Mouse (Mus musculus) urinary bladder, adult 2 months (tissue): Measurements from ENCODE around the gene Nr2f6. TPM values are rescaled to one million over a fixed set of nuclear protein-coding genes. Genes with fewer than 3 reads are reported as not detected.
A peak's percentile ranks its signal among the peaks of the same experiment; 100 is the strongest.
"Not testable (repeated sequence)": the region's sequence is repeated elsewhere in the genome, so short reads cannot be mapped to it uniquely, and the experiment has no call there.

ENCODE experiments used
- DNase-seq: peaks from one replicate; pipeline ENCODE4 v3.0.0; 2022; ENCODE audit warnings: low spot score
- polyA plus RNA-seq: library from polyadenylated mRNA; depleted of rRNA; stranded (reverse); fragments of >200 nt; gene quantifications from 2 replicates; pipeline ENCODE4 v1.2.3, GENCODE M21; 2012; rRNA removed

Gene Nr2f6
- polyA plus RNA-seq, 1 experiment: 75.0 TPM

GRCm38 (mm10) chr8:71367529-71368176, 14.1 kb downstream of the Nr2f6 start:
- no peak for DNase-seq

GRCm38 (mm10) chr8:71366771-71367528, 14.8 kb downstream of the Nr2f6 start, which contains the start of gene Use1:
Gene Use1 (plus strand): TSS chr8:71366848.
- DNase-seq: peak; percentile 86

GRCm38 (mm10) chr8:71358026-71358425, 23.7 kb downstream of the Nr2f6 start:
- DNase-seq: no peak

DNA sequence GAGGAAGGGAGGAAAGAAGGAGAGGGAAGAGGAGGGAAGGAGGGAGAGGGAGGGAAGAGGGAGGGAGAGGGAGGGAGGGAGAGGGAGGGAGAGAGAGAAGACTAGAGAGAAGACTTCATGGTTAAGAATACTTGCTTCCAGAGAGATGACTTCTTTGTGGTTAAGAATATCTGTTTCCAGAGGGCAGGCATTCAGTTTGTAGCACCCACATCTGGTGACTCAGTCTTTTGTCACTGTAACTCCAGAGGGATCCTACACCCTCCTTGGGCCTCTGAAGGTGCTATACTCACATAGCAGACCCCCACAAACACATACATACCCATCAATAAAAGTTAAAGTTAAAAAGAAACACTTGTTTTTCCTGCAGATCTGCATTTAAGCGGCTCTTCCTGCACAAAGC, 30.2 kb downstream of the Nr2f6 start:
- no peak for DNase-seq

DNA sequence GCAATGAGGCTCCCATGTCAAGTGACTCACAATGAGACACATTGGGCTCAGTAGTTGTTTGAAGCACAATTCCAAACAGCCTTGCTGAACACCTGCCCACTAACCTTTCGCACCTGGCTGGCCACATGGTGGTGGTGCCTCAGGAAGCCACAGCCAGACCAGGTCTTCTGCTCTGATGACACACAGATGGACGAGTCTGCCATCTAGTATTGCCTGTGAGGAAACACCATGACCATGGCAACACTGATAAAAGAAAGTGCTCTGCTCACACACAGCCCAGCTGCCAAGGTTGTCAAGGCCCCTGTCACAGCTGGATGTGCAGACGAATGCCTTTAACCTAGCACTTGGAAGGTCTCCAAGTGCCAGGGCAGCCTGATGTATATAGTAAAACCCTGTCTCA, 30.6 kb downstream of the Nr2f6 start:
- no peak for DNase-seq

- no peak for DNase-seq
Measured at GRCm38 (mm10) chr8:71346581-71346980, 35.2 kb downstream of the Nr2f6 start.

DNA sequence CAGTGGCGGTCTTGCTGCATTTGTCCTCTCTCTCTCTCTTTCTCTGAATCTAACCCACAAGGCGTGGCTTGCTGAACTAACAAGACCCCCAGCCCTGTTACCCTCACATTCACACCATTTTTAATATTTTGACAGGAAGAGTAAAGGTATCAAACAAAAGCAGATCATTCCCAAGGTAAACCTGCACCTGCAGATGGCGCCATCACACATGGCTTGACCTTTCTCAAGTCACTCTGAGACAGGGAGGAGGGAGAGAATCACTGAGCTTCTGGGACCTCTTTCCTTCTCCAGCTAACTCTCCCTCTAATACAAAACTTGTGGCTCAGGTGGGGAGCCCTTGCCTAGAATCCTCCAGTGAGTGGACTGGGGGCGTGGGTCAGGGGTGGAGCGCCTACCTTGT, 41.1 kb downstream of the Nr2f6 start:
- DNase-seq: no peak

- DNase-seq: not testable (repeated sequence)
Measured at GRCm38 (mm10) chr8:71337834-71338233, 43.9 kb downstream of the Nr2f6 start.

GRCm38 (mm10) chr8:71324848-71325247, 56.9 kb downstream of the Nr2f6 start:
- no peak for DNase-seq

Other genes starting within 250 kb of the Nr2f6 start
- gene Myo9b, start 109.2 kb downstream of the Nr2f6 start, polyA plus RNA-seq: 12.4 and 23.8 TPM in 2 replicates
- 7.6 and 8.4 TPM in 2 replicates for gene Haus8, start 109.0 kb downstream of the Nr2f6 start, polyA plus RNA-seq
- 218 and 244 TPM in 2 replicates for gene Use1, start 15.1 kb downstream of the Nr2f6 start, polyA plus RNA-seq
- 10.3 and 12.0 TPM in 2 replicates for gene Ocel1, start 10.7 kb downstream of the Nr2f6 start, polyA plus RNA-seq
- 22.0 and 23.9 TPM in 2 replicates for gene Ushbp1, start 13.8 kb upstream of the Nr2f6 start, polyA plus RNA-seq
- 87.3 and 92.4 TPM in 2 replicates for gene Babam1, start 14.9 kb upstream of the Nr2f6 start, polyA plus RNA-seq
- gene Ankle1, start 24.1 kb upstream of the Nr2f6 start, polyA plus RNA-seq: 1.9 and 2.6 TPM in 2 replicates
- gene Abhd8, start 81.7 kb upstream of the Nr2f6 start, polyA plus RNA-seq: 43.8 and 49.5 TPM in 2 replicates
- gene Mrpl34, start 83.0 kb upstream of the Nr2f6 start, polyA plus RNA-seq: 38.5 and 45.3 TPM in 2 replicates
- gene Dda1, start 87.2 kb upstream of the Nr2f6 start, polyA plus RNA-seq: 56.7 and 67.3 TPM in 2 replicates
- gene Ano8, start 104.0 kb upstream of the Nr2f6 start, polyA plus RNA-seq: 22.1 and 23.9 TPM in 2 replicates
- gene Gtpbp3, start 106.1 kb upstream of the Nr2f6 start, polyA plus RNA-seq: 21.9 and 25.5 TPM in 2 replicates
- gene Plvap, start 129.8 kb upstream of the Nr2f6 start, polyA plus RNA-seq: 59.3 and 67.0 TPM in 2 replicates
- gene Ccdc194, start 143.8 kb upstream of the Nr2f6 start, polyA plus RNA-seq: 0.12 TPM in 2 replicates
- gene Bst2, start 155.5 kb upstream of the Nr2f6 start, polyA plus RNA-seq: 110 and 117 TPM in 2 replicates
- gene Mvb12a, start 161.0 kb upstream of the Nr2f6 start, polyA plus RNA-seq: 96.1 and 115 TPM in 2 replicates
- 2.3 and 3.0 TPM in 2 replicates for gene Tmem221, start 176.9 kb upstream of the Nr2f6 start, polyA plus RNA-seq
- 0.01 and 0.04 TPM in 2 replicates for gene Nxnl1, start 184.6 kb upstream of the Nr2f6 start, polyA plus RNA-seq
- gene Slc27a1, start 186.9 kb upstream of the Nr2f6 start, polyA plus RNA-seq: 57.3 and 63.8 TPM in 2 replicates
- gene Pgls, start 210.2 kb upstream of the Nr2f6 start, polyA plus RNA-seq: 41.7 and 60.4 TPM in 2 replicates
- 3.1 and 3.7 TPM in 2 replicates for gene Fam129c, start 215.7 kb upstream of the Nr2f6 start, polyA plus RNA-seq
- gene Colgalt1, start 229.0 kb upstream of the Nr2f6 start, polyA plus RNA-seq: 124 and 144 TPM in 2 replicates